In the genomic region with DNA sequence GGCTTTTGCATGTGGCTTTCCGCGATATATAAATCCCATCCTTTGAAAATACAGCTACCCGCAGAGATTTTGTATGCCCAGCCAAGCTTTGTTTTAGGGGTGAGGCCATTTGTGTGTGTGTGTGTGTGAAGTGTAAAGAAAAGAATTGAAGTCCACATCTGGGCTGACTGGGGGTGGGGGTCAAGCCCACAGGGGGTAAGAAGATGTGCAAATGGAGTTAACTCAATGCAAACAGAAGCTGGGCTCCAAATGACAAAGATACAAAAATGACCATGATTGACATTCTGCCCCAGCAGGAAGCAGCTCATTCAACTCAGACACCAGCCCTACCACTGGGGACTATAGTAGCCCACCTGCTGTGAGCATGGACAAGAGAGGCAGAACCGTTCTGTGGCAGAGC, we compare ENCODE assay signal across 20 mouse cellular contexts.
DNase-seq lines count a peak whose midpoint lies in the region; ATAC-seq and TF ChIP-seq lines count a peak whose summit lies in the region.
"Had no signal": no experiment of that assay in that cellular context is flagged by ENCODE, and none has a peak within 500 bp of the region (broad histone marks: within the 10 kb centered on the region; RNA-seq: fewer than 3 reads in every experiment).

No protein-coding gene starts in this region.

- H3K27ac ChIP-seq in hindbrain, embryonic 11.5 days (ENCODE audit: low read depth, low read length), result no peak overlapping the region
- H3K27ac ChIP-seq in hindbrain, postnatal 0 days, result no peak overlapping the region
- H3K27ac ChIP-seq in midbrain, embryonic 12.5 days (replicated peaks), result peak overlapping the region; percentile 65
- no peak overlapping the region for H3K27ac ChIP-seq in midbrain, embryonic 13.5 days
- H3K27ac ChIP-seq: embryonic facial prominence, embryonic 13.5 days; heart, embryonic 13.5 days had no signal

- H3K4me1 ChIP-seq in hindbrain, embryonic 11.5 days (replicated peaks; ENCODE audit: control insufficient read depth, insufficient read depth, low read length), result no peaks in the 10 kb centered on the region; the same call in 1 of the 2 replicates
- no peaks in the 10 kb centered on the region for H3K4me1 ChIP-seq in hindbrain, postnatal 0 days (ENCODE audit: insufficient read depth, low read length)
- peaks cover 22% of the 10 kb centered on the region for H3K4me1 ChIP-seq in midbrain, embryonic 12.5 days
- H3K4me1 ChIP-seq in midbrain, embryonic 13.5 days (replicated peaks), result peaks cover 27% of the 10 kb centered on the region
- H3K4me1 ChIP-seq: heart, embryonic 13.5 days had no signal

- H3K36me3 ChIP-seq in hindbrain, embryonic 11.5 days (ENCODE audit: control insufficient read depth, insufficient read depth, low read length), result no peaks in the 10 kb centered on the region
- no peaks in the 10 kb centered on the region for H3K36me3 ChIP-seq in hindbrain, postnatal 0 days (ENCODE audit: insufficient read depth, low read length)
- no peaks in the 10 kb centered on the region for H3K36me3 ChIP-seq in midbrain, embryonic 12.5 days
- no peaks in the 10 kb centered on the region for H3K36me3 ChIP-seq in midbrain, embryonic 13.5 days
- H3K36me3 ChIP-seq: embryonic facial prominence, embryonic 13.5 days; heart, embryonic 13.5 days; hindbrain, embryonic 15.5 days had no signal

- H3K4me3 ChIP-seq in hindbrain, embryonic 11.5 days (ENCODE audit: low read depth, low read length), result no peak overlapping the region
- H3K4me3 ChIP-seq in hindbrain, postnatal 0 days (ENCODE audit: low read length), result no peak overlapping the region
- H3K4me3 ChIP-seq in midbrain, embryonic 12.5 days, result no peak overlapping the region
- no peak overlapping the region for H3K4me3 ChIP-seq in midbrain, embryonic 13.5 days (replicated peaks)
- H3K4me3 ChIP-seq: embryonic facial prominence, embryonic 13.5 days; forebrain, embryonic 13.5 days; heart, embryonic 13.5 days; hindbrain, embryonic 15.5 days had no signal

- no peak for TF ChIP-seq CTCF in hindbrain, postnatal 0 days (IDR thresholded peaks at IDR 0.05; ENCODE audit: low read depth)

- WGBS in hindbrain, embryonic 11.5 days, result 15% methylated on average over 4 of the region's 4 CpGs
- WGBS in hindbrain, postnatal 0 days, result 17% methylated on average over 4 of the region's 4 CpGs
- WGBS in midbrain, embryonic 12.5 days, result 2% methylated on average over 4 of the region's 4 CpGs
- WGBS in midbrain, embryonic 13.5 days, result 6% methylated on average over 4 of the region's 4 CpGs

- H3K9ac ChIP-seq in hindbrain, embryonic 11.5 days (ENCODE audit: low read depth, low read length), result no peak overlapping the region
- H3K9ac ChIP-seq in hindbrain, postnatal 0 days (replicated peaks; ENCODE audit: low read length), result no peak overlapping the region
- no peak overlapping the region; the same call in 1 of the 2 replicates for H3K9ac ChIP-seq in midbrain, embryonic 12.5 days (replicated peaks)
- H3K9ac ChIP-seq in midbrain, embryonic 13.5 days (replicated peaks), result no peak overlapping the region
- H3K9ac ChIP-seq: embryonic facial prominence, embryonic 13.5 days; forebrain, embryonic 13.5 days; heart, embryonic 13.5 days; hindbrain, embryonic 15.5 days had no signal

- peak; percentile 21 for DNase-seq in hindbrain, embryonic 11.5 days (ENCODE audit: low spot score)
- DNase-seq in hindbrain, postnatal 0 days (ENCODE audit: low spot score), result no peak
- peak; percentile 8 for DNase-seq in ZHBTc4 (ENCODE audit: low read depth, low spot score)
- peak; percentile 5 for DNase-seq in embryo, embryonic 11 days
- no peak for DNase-seq in right cerebral cortex, postnatal 10 days (ENCODE audit: low spot score in 2 of 2)
- DNase-seq in layer of hippocampus, adult 8-10 months (ENCODE audit: low spot score in 2 of 2), result no peak
- DNase-seq: adrenal gland, postnatal 10 days; cerebellum, adult 18-20 months; cerebellum, adult 9-11 months; cerebellum, postnatal 36 days; gastrocnemius, postnatal 36 days; heart, adult 11 months; heart, postnatal 36 days; kidney, adult 11 months had no signal

- H3K9me3 ChIP-seq in hindbrain, embryonic 11.5 days (ENCODE audit: control insufficient read depth, low read length), result no peaks in the 10 kb centered on the region
- H3K9me3 ChIP-seq in hindbrain, postnatal 0 days (ENCODE audit: low read length), result no peaks in the 10 kb centered on the region
- H3K9me3 ChIP-seq in midbrain, embryonic 12.5 days, result no peaks in the 10 kb centered on the region
- no peaks in the 10 kb centered on the region for H3K9me3 ChIP-seq in midbrain, embryonic 13.5 days
- H3K9me3 ChIP-seq: embryonic facial prominence, embryonic 13.5 days; forebrain, embryonic 13.5 days; heart, embryonic 13.5 days; hindbrain, embryonic 15.5 days had no signal

- ATAC-seq in hindbrain, embryonic 11.5 days (ENCODE audit: low FRiP score), result no peak
- no peak for ATAC-seq in hindbrain, postnatal 0 days
- ATAC-seq in midbrain, embryonic 12.5 days (ENCODE audit: low FRiP score, low read depth), result no peak
- ATAC-seq in midbrain, embryonic 13.5 days, result no peak
- ATAC-seq: forebrain, embryonic 13.5 days had no signal

- no peaks in the 10 kb centered on the region for H3K27me3 ChIP-seq in hindbrain, embryonic 11.5 days (ENCODE audit: control insufficient read depth, insufficient read depth, low read length)
- H3K27me3 ChIP-seq in hindbrain, postnatal 0 days (ENCODE audit: insufficient read depth, low read length), result no peaks in the 10 kb centered on the region
- peaks cover 64% of the 10 kb centered on the region for H3K27me3 ChIP-seq in midbrain, embryonic 12.5 days
- H3K27me3 ChIP-seq in midbrain, embryonic 13.5 days, result peaks cover 40% of the 10 kb centered on the region
- H3K27me3 ChIP-seq: hindbrain, embryonic 15.5 days had no signal

- H3K4me2 ChIP-seq in hindbrain, embryonic 11.5 days (replicated peaks; ENCODE audit: low read depth, low read length), result no peak overlapping the region
- no peak overlapping the region for H3K4me2 ChIP-seq in hindbrain, postnatal 0 days (ENCODE audit: low read depth, low read length)
- H3K4me2 ChIP-seq in midbrain, embryonic 12.5 days (replicated peaks), result no peak overlapping the region
- H3K4me2 ChIP-seq in midbrain, embryonic 13.5 days (replicated peaks), result no peak overlapping the region
- H3K4me2 ChIP-seq: embryonic facial prominence, embryonic 13.5 days; forebrain, embryonic 13.5 days; heart, embryonic 13.5 days; hindbrain, embryonic 15.5 days had no signal

Comparison
In these comparisons a context has a peak if more than half of its experiments do, and no peak if none do; other contexts are left out.
1. DNase-seq: peak in hindbrain, embryonic 11.5 days (single experiment), ZHBTc4 (single experiment) and embryo, embryonic 11 days (single experiment); none in hindbrain, postnatal 0 days (single experiment), right cerebral cortex, postnatal 10 days (0 of 2) and layer of hippocampus, adult 8-10 months (0 of 2).